Mouse (Mus musculus) MEL (cell line): ENCODE results near the gene A030005K14Rik. TPM values are rescaled to one million over a fixed set of nuclear protein-coding genes. Genes with fewer than 3 reads are reported as not detected.

Experiments
- DNase-seq: peaks from one replicate; pipeline ENCODE4 v3.0.0; 2011; ENCODE audit warnings: low read depth, low spot score
- H3K27ac ChIP-seq: 2 replicates; pipeline ENCODE4 v1.5.1; 2012; ENCODE audit warnings: low read depth, mild to moderate bottlenecking, control low read depth, low read length, moderate library complexity; ENCODE audit not compliant: control insufficient read depth
- H3K27me3 ChIP-seq, 2 experiments: fragments of 150-350 bp in 1 of 2; sonication (generic) in 1 of 2; 2 replicates each; pipeline ENCODE4 v1.6.1; 2012; ENCODE audit warnings: low read length in 2 of 2, mild to moderate bottlenecking in 2 of 2, improper control_type of control experiment in 1 of 2, moderate library complexity in 1 of 2; ENCODE audit not compliant: insufficient read depth in 2 of 2, control insufficient read depth in 1 of 2
- H3K36me3 ChIP-seq, 2 experiments: 2 replicates each; pipeline ENCODE4 v1.6.1; 2012 to 2014; ENCODE audit warnings: low read length in 2 of 2, improper control_type of control experiment in 1 of 2, inconsistent platforms in 1 of 2, mild to moderate bottlenecking in 1 of 2; ENCODE audit not compliant: insufficient read depth in 2 of 2, control insufficient read depth in 1 of 2
- H3K4me1 ChIP-seq, 2 experiments: fragments of 150-350 bp in 1 of 2; sonication (generic) in 1 of 2; 2 replicates each; pipeline ENCODE4 v1.6.1; 2012; ENCODE audit warnings: low read length in 2 of 2, improper control_type of control experiment in 1 of 2, mild to moderate bottlenecking in 1 of 2; ENCODE audit not compliant: insufficient read depth in 2 of 2, control insufficient read depth in 1 of 2
- H3K4me3 ChIP-seq, 2 experiments: fragments of 150-350 bp in 1 of 2; sonication (generic) in 1 of 2; 2 replicates each; pipeline ENCODE4 v1.5.1; 2012; ENCODE audit warnings: low read depth in 2 of 2, low read length in 2 of 2, mild to moderate bottlenecking in 2 of 2, moderate library complexity in 2 of 2, control low read depth in 1 of 2, improper control_type of control experiment in 1 of 2; ENCODE audit not compliant: control insufficient read depth in 1 of 2, insufficient read depth in 1 of 2
- H3K79me2 ChIP-seq: 2 replicates; pipeline ENCODE4 v1.6.1; 2012; ENCODE audit warnings: mild to moderate bottlenecking, low read length, moderate library complexity; ENCODE audit not compliant: control insufficient read depth, poor library complexity, insufficient read depth
- H3K9ac ChIP-seq: 2 replicates; pipeline ENCODE4 v1.6.1; 2012; ENCODE audit warnings: low read depth, mild to moderate bottlenecking, control low read depth, low read length, moderate library complexity; ENCODE audit not compliant: control insufficient read depth, poor library complexity, severe bottlenecking
- H3K9me3 ChIP-seq: fragments of 150-350 bp; sonication (generic); replicated peaks from 2 replicates; pipeline ENCODE4 v1.6.1; 2012; ENCODE audit warnings: mild to moderate bottlenecking, low read length, improper control_type of control experiment, moderate library complexity; ENCODE audit not compliant: insufficient read depth
- CHD2 ChIP-seq: IDR thresholded peaks from 2 replicates; pipeline ENCODE4 v1.6.1; 2011; ENCODE audit warnings: low read length, improper control_type of control experiment
- CTCF ChIP-seq, 3 experiments: IDR thresholded peaks in 2 of 3; conservative IDR thresholded peaks in 1 of 3; 2 replicates each; pipeline ENCODE4 v1.5.1; 2011 to 2012; ENCODE audit warnings: low read length in 3 of 3, low read depth in 2 of 3, mild to moderate bottlenecking in 2 of 3, improper control_type of control experiment in 1 of 3, inconsistent platforms in 1 of 3, mixed read lengths in 1 of 3, moderate library complexity in 1 of 3; ENCODE audit not compliant: control insufficient read depth in 1 of 3, insufficient read depth in 1 of 3, poor library complexity in 1 of 3, severe bottlenecking in 1 of 3
- E2F4 ChIP-seq: IDR thresholded peaks from 2 replicates; pipeline ENCODE4 v1.6.1; 2011; ENCODE audit warnings: low read depth, low read length, improper control_type of control experiment, borderline replicate concordance
- EP300 ChIP-seq, 2 experiments: IDR thresholded peaks; 2 replicates each; pipeline ENCODE4 v1.6.1; 2011; ENCODE audit warnings: improper control_type of control experiment in 2 of 2, low read length in 2 of 2, low read depth in 1 of 2, mild to moderate bottlenecking in 1 of 2
- KAT2A ChIP-seq: conservative IDR thresholded peaks from 2 replicates; pipeline ENCODE4 v1.6.1; 2012; ENCODE audit warnings: low read depth, low read length, improper control_type of control experiment, inconsistent platforms
- MAX ChIP-seq: IDR thresholded peaks from 2 replicates; pipeline ENCODE4 v1.6.1; 2011; ENCODE audit warnings: low read length, improper control_type of control experiment
- MAZ ChIP-seq: IDR thresholded peaks from 2 replicates; pipeline ENCODE4 v1.6.1; 2012; ENCODE audit warnings: low read depth, mild to moderate bottlenecking, inconsistent platforms, low read length, improper control_type of control experiment
- MEF2A ChIP-seq: IDR thresholded peaks from 2 replicates; pipeline ENCODE4 v1.6.1; 2014; ENCODE audit warnings: low read depth, mild to moderate bottlenecking, inconsistent platforms, low read length, improper control_type of control experiment; ENCODE audit not compliant: poor library complexity, insufficient replicate concordance, severe bottlenecking; ENCODE audit errors: extremely low read depth
- MXI1 ChIP-seq: IDR thresholded peaks from 2 replicates; pipeline ENCODE4 v1.6.1; 2011; ENCODE audit warnings: mild to moderate bottlenecking, low read depth, low read length, improper control_type of control experiment
- MYC ChIP-seq: IDR thresholded peaks from 2 replicates; pipeline ENCODE4 v1.6.1; 2011; ENCODE audit warnings: low read depth, mild to moderate bottlenecking, low read length, improper control_type of control experiment, moderate library complexity
- NRF1 ChIP-seq: IDR thresholded peaks from 2 replicates; pipeline ENCODE4 v1.6.1; 2014; ENCODE audit warnings: low read depth, mild to moderate bottlenecking, inconsistent platforms, low read length, improper control_type of control experiment, moderate library complexity; ENCODE audit not compliant: poor library complexity, insufficient read depth, severe bottlenecking
- POLR2AphosphoS5 ChIP-seq: IDR thresholded peaks from 2 replicates; pipeline ENCODE4 v1.6.1; 2012; ENCODE audit warnings: low read depth, borderline replicate concordance, mild to moderate bottlenecking, inconsistent platforms, low read length, moderate library complexity, mixed read lengths
- RAD21 ChIP-seq: IDR thresholded peaks from 2 replicates; pipeline ENCODE4 v1.6.1; 2011; ENCODE audit warnings: mild to moderate bottlenecking, low read depth, low read length, improper control_type of control experiment
- RCOR1 ChIP-seq: IDR thresholded peaks from 2 replicates; pipeline ENCODE4 v1.6.1; 2012; ENCODE audit warnings: low read depth, mild to moderate bottlenecking, inconsistent platforms, low read length, improper control_type of control experiment
- SIN3A ChIP-seq: IDR thresholded peaks from 2 replicates; pipeline ENCODE4 v1.6.1; 2012; ENCODE audit warnings: low read length, improper control_type of control experiment, inconsistent platforms
- SMC3 ChIP-seq: IDR thresholded peaks from 2 replicates; pipeline ENCODE4 v1.6.1; 2011; ENCODE audit warnings: low read depth, low read length, improper control_type of control experiment
- TAL1 ChIP-seq: IDR thresholded peaks from 2 replicates; pipeline ENCODE4 v1.6.1; 2012; ENCODE audit warnings: mild to moderate bottlenecking, inconsistent platforms, low read length, moderate library complexity, mixed read lengths
- TBP ChIP-seq: IDR thresholded peaks from 2 replicates; pipeline ENCODE4 v1.8.0; 2011; ENCODE audit warnings: low read depth, low read length, improper control_type of control experiment
- TCF12 ChIP-seq: IDR thresholded peaks from 2 replicates; pipeline ENCODE4 v1.6.1; 2014; ENCODE audit warnings: low read depth, mild to moderate bottlenecking, inconsistent platforms, low read length, improper control_type of control experiment, moderate library complexity
- UBTF ChIP-seq: IDR thresholded peaks from 2 replicates; pipeline ENCODE4 v1.6.1; 2012; ENCODE audit warnings: low read depth, mild to moderate bottlenecking, inconsistent platforms, low read length, improper control_type of control experiment, moderate library complexity, borderline replicate concordance; ENCODE audit not compliant: insufficient read depth
- USF2 ChIP-seq, 2 experiments: IDR thresholded peaks; 2 replicates each; pipeline ENCODE4 v1.6.1; 2011 to 2012; ENCODE audit warnings: improper control_type of control experiment in 2 of 2, low read length in 2 of 2, borderline replicate concordance in 1 of 2, inconsistent platforms in 1 of 2, low read depth in 1 of 2, mild to moderate bottlenecking in 1 of 2; ENCODE audit not compliant: insufficient read depth in 1 of 2
- ZKSCAN1 ChIP-seq: IDR thresholded peaks from 2 replicates; pipeline ENCODE4 v1.6.1; 2012; ENCODE audit warnings: low read depth, mild to moderate bottlenecking, inconsistent platforms, low read length, improper control_type of control experiment, moderate library complexity
- ZMIZ1 ChIP-seq: IDR thresholded peaks from 2 replicates; pipeline ENCODE4 v1.6.1; 2012; ENCODE audit warnings: low read depth, mild to moderate bottlenecking, inconsistent platforms, low read length, improper control_type of control experiment, moderate library complexity
- ZNF384 ChIP-seq: IDR thresholded peaks from 2 replicates; pipeline ENCODE4 v1.6.1; 2012; ENCODE audit warnings: low read depth, mild to moderate bottlenecking, inconsistent platforms, low read length, improper control_type of control experiment
- polyA plus RNA-seq, 2 experiments: library from polyadenylated mRNA; stranded (reverse) in 1 of 2; unstranded in 1 of 2; fragments of >175 nt in 1 of 2; fragments of >200 nt in 1 of 2; gene quantifications; 2 replicates each; pipeline versions ENCODE4 v1.2.1 to v1.2.4; 2012; ENCODE audit warnings: low replicate concordance in 2 of 2, low read depth in 1 of 2; ENCODE audit not compliant: insufficient read length in 2 of 2, insufficient read depth in 1 of 2, missing spikeins in 1 of 2
- total RNA-seq: library from RNA; depleted of rRNA; stranded (reverse); fragments of 300-350 nt; gene quantifications from 2 replicates; pipeline ENCODE4 v1.2.3, GENCODE M21; 2012

The A030005K14Rik gene
- total and polyA plus RNA-seq, 3 experiments: not detected

DNA sequence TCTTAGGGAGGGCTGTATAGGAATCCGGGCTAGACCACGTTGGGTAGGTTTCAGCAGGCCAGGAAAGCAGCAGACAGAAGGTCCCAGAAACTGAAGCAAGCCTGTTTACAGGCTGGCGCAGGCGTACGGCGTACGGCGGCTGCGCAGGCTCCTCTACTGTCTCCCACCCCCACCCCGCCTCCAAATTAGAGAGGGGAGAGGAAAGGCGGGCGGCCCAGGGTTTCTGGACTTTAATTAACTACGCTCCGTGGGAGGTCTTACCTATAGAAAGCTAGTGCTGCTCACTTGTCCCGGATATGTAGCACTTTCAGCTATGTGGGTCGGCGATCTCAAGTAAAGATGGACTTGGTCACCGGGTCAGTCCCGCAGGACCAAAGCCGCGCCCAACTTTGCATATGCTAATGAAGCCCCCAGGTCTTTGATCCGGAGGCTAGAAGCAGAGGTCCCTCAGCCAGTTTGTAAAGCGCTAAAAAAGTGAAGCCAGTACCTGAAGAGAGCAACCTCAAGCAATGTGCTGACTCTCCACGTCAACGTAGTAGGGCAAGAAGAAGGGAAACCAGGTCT, 21.0 kb downstream of the A030005K14Rik start, which contains the start of gene Slc19a3:
TSS of gene Slc19a3 (minus strand) at position 340 of the 564 bp plus-strand sequence.
- H3K27ac ChIP-seq: no peak within 1 kb of the TSS
- no peak within 1 kb of the TSS for H3K9ac ChIP-seq
- H3K27me3 ChIP-seq: no peaks in the 10 kb centered on the region
- no peaks in the 10 kb centered on the region for H3K79me2 ChIP-seq
- H3K4me3 ChIP-seq: no peak within 1 kb of the TSS
- no peak for TF ChIP-seq NRF1
- TF ChIP-seq UBTF: no peak
- no peak for TF ChIP-seq CTCF (IDR thresholded peaks at IDR 0.05 in 2 of 3, conservative IDR thresholded peaks at IDR 0.05 in 1 of 3; ENCODE audit: control insufficient read depth in 1 of 3, insufficient read depth in 1 of 3, low read depth in 2 of 3, low read length in 3 of 3, poor library complexity in 1 of 3, severe bottlenecking in 1 of 3)
- no peak for TF ChIP-seq ZNF384
- no peak for TF ChIP-seq TAL1
- TF ChIP-seq POLR2AphosphoS5: no peak
- TF ChIP-seq E2F4: no peak
- no peak for TF ChIP-seq TBP
- TF ChIP-seq ZKSCAN1: no peak
- TF ChIP-seq MAX: no peak
- no peak for TF ChIP-seq MXI1
- no peak for TF ChIP-seq EP300 (IDR thresholded peaks at IDR 0.05; ENCODE audit: low read depth in 1 of 2, low read length in 2 of 2)
- TF ChIP-seq ZMIZ1: no peak
- no peak for TF ChIP-seq MAZ
- no peak for TF ChIP-seq RCOR1
- TF ChIP-seq SMC3: no peak
- no peak for TF ChIP-seq CHD2
- TF ChIP-seq KAT2A: no peak
- no peak for TF ChIP-seq MYC
- TF ChIP-seq, all 39 proteins: peak for 0
- Histone ChIP-seq H3K36me3 (no peaks in the 10 kb centered on the region), H3K9me3 (no peaks in the 10 kb centered on the region), H3K4me1 (no peaks in the 10 kb centered on the region)
- DNase-seq: no peak

DNA sequence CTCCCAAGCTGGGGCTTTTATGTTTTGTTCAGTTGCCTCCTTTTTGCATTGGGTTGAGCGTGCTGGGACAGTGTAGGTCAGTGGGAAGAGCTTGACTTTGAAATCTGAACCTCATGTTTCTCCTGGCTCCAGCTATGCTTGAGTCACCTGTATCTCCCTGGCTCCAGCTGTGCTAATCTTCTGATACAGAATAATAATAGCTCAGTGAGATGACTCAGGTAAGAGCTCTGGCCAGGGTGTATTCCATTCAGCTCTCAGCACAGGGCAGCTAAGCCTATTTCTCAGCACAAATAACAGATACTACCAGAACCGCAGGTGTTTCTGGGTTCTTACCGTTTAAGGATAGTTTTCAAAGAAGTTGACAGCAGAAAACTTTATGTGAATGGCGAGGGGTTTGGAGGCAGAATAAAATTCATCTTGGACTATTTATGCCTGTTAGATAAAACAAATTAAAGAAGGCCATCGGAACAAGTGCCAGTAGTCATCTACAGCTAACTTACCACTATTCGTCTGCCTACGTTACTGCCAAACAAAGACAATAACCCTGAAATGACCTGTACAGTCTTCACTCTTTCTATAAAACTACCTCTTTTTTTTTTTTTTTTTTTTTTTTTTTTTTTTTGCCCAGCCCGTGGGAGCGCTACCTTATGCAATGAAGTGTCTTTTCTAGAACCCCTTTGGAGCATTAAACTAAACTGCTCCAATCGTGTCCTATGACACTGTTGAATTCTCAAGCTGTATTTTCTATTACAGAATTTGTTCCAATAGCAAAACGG, 22.1 kb downstream of the A030005K14Rik start:
- Histone ChIP-seq H3K36me3 (no peaks in the 10 kb centered on the region), H3K9ac (no peak overlapping the region), H3K27ac (no peak overlapping the region), H3K79me2 (no peaks in the 10 kb centered on the region), H3K27me3 (no peaks in the 10 kb centered on the region), H3K4me3 (no peak overlapping the region), H3K4me1 (no peaks in the 10 kb centered on the region), H3K9me3 (no peaks in the 10 kb centered on the region)
- no peak for DNase-seq
- TF ChIP-seq TCF12 (no peak), MEF2A (no peak), SIN3A (no peak), NRF1 (no peak), MAZ (no peak), USF2 (IDR thresholded peaks at IDR 0.05; ENCODE audit: borderline replicate concordance in 1 of 2, insufficient read depth in 1 of 2, low read depth in 1 of 2, low read length in 2 of 2) (no peak), RAD21 (no peak), MXI1 (no peak), ZMIZ1 (no peak), ZNF384 (no peak), TBP (no peak), SMC3 (no peak), ZKSCAN1 (no peak)
